Mouse (Mus musculus) left cerebral cortex, postnatal 25 days (tissue): ENCODE data around the gene Il1r1. TPM values are rescaled to one million over a fixed set of nuclear protein-coding genes. Genes with fewer than 3 reads are reported as not detected.
A peak's percentile ranks its signal among the peaks of the same experiment; 100 is the strongest.

Source experiments
- DNase-seq, 2 experiments: peaks; one replicate each; pipeline ENCODE4 v3.0.0; 2022; ENCODE audit warnings: low spot score in 2 of 2, mixed read lengths in 1 of 2
- intact Hi-C: fragments of 180-260 bp; cut with DNase I; formaldehyde crosslinking; loops from one replicate; pipeline ENCODE4 v1.15.1; 2025
- total RNA-seq, 2 experiments: library from RNA; stranded (reverse); gene quantifications; 2 replicates each; pipeline ENCODE4 v1.2.3; 2021

Gene Il1r1
- total RNA-seq = 1 to 10 TPM; 2.3 to 3.0 TPM

GRCm38 (mm10) chr1:40224539-40225284 is at the start of gene Il1r1:
Gene Il1r1 (plus strand): TSS chr1:40225080.
- intact Hi-C loops = no loop called here
- peak in 1 of 2 experiments; percentile 11 for DNase-seq

GRCm38 (mm10) chr1:40175123-40175522 is 49.8 kb upstream of the Il1r1 start:
- intact Hi-C loops = no loop called here
- DNase-seq = no peak

GRCm38 (mm10) chr1:40175797-40176196 is 49.1 kb upstream of the Il1r1 start:
- DNase-seq = no peak
- intact Hi-C loops = no loop called here

- no peak for DNase-seq
- intact Hi-C loops = no loop called here
These were observed 45.8 kb upstream of the Il1r1 start for GRCm38 (mm10) chr1:40179031-40179430.

GRCm38 (mm10) chr1:40179493-40179892 is 45.4 kb upstream of the Il1r1 start:
- no peak for DNase-seq
- intact Hi-C loops = no loop called here

GRCm38 (mm10) chr1:40180861-40181260 is 44.0 kb upstream of the Il1r1 start:
- no peak for DNase-seq
- intact Hi-C loops = no loop called here

- intact Hi-C loops = no loop called here
These were observed 43.2 kb upstream of the Il1r1 start for GRCm38 (mm10) chr1:40181716-40182115.

GRCm38 (mm10) chr1:40183410-40183809 is 41.5 kb upstream of the Il1r1 start:
- no peak for DNase-seq
- intact Hi-C loops = no loop called here

More at GRCm38 (mm10) chr1:40181716-40182115, 43.2 kb upstream of the Il1r1 start:
- no peak for DNase-seq

- peak in 1 of 2 experiments; percentile 16 for DNase-seq
- intact Hi-C loops = no loop called here
These were observed 36.9 kb upstream of the Il1r1 start for GRCm38 (mm10) chr1:40187961-40188360.

- DNase-seq = peak in 1 of 2 experiments; percentile 46
- intact Hi-C loops = no loop called here
These were observed 34.9 kb upstream of the Il1r1 start for GRCm38 (mm10) chr1:40190025-40190424.

- intact Hi-C loops = no loop called here
These were observed 34.0 kb upstream of the Il1r1 start for GRCm38 (mm10) chr1:40190837-40191236.

GRCm38 (mm10) chr1:40194279-40194678 is 30.6 kb upstream of the Il1r1 start:
- intact Hi-C loops = no loop called here
- no peak for DNase-seq

More at GRCm38 (mm10) chr1:40190837-40191236, 34.0 kb upstream of the Il1r1 start:
- DNase-seq = no peak

- DNase-seq = no peak
- intact Hi-C loops = no loop called here
These were observed 11.3 kb upstream of the Il1r1 start for GRCm38 (mm10) chr1:40213337-40214159.

GRCm38 (mm10) chr1:40217521-40217920 is 7.4 kb upstream of the Il1r1 start:
- intact Hi-C loops = no loop called here
- no peak for DNase-seq

- DNase-seq = no peak
- intact Hi-C loops = no loop called here
These were observed 6.3 kb upstream of the Il1r1 start for GRCm38 (mm10) chr1:40218603-40219002.

GRCm38 (mm10) chr1:40220549-40220948 is 4.3 kb upstream of the Il1r1 start:
- intact Hi-C loops = no loop called here

GRCm38 (mm10) chr1:40221864-40222263 is 3.0 kb upstream of the Il1r1 start:
- intact Hi-C loops = no loop called here
- DNase-seq = no peak

More at GRCm38 (mm10) chr1:40220549-40220948, 4.3 kb upstream of the Il1r1 start:
- DNase-seq = no peak

GRCm38 (mm10) chr1:40222680-40223079 is 2.2 kb upstream of the Il1r1 start:
- DNase-seq = no peak
- intact Hi-C loops = no loop called here

- intact Hi-C loops = no loop called here
- no peak for DNase-seq
These were observed 1.3 kb upstream of the Il1r1 start for GRCm38 (mm10) chr1:40223591-40223990.

- DNase-seq = no peak
- intact Hi-C loops = no loop called here
These were observed 700 bp downstream of the Il1r1 start for GRCm38 (mm10) chr1:40225580-40225979.

GRCm38 (mm10) chr1:40229033-40229432 is 4.2 kb downstream of the Il1r1 start:
- intact Hi-C loops = no loop called here
- DNase-seq = no peak
